Mouse (Mus musculus) lung, postnatal 14 days (tissue): ENCODE measurements around the gene Slfn2.

ENCODE experiments used
- DNase-seq: peaks from one replicate; pipeline ENCODE4 v3.0.0; 2021

Gene Slfn2

GRCm38 (mm10) chr11:83077714-83078422, 13.0 kb downstream of the Slfn2 start:
- peak; percentile 84 for DNase-seq

GRCm38 (mm10) chr11:83078423-83079140, 13.7 kb downstream of the Slfn2 start:
- DNase-seq: no peak

- no peak for DNase-seq
Measured at GRCm38 (mm10) chr11:83079487-83080199, 14.7 kb downstream of the Slfn2 start.

DNA sequence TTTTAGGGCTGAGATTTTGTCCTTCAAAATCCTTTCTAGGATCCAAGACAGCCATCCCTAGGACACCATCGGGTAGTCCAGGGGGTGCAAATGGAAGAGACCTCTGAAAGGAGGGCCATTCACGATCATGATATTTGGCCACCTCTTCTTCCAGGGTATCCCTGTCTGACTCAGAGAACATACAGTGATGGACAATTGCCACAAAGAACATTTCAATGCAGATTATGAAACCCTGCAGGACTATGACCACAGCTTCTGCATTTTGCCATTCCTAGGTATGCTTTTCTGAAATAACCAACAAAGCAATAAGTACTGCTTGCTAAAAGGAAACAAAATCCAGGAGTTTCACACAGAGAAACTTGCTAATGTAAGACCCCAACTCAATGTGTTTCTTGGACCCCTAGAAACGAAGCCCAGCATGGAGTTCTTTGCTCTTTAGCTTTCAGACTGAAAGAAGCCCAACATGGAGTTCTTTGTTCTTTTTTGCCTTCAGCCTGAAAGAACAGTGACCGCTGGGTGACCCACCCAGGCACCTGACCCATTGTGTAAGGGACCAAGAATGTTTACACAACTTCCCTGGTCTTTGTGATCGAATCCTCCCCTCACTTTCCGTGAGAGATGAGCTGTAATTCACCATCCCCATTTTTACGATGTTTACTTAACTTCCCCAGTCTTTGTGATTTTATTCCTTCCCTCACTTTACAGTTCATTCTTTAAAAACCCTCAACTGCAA, 18.0 kb downstream of the Slfn2 start:
- no peak for DNase-seq

GRCm38 (mm10) chr11:83084161-83084560, 19.2 kb downstream of the Slfn2 start:
- no peak for DNase-seq

DNA sequence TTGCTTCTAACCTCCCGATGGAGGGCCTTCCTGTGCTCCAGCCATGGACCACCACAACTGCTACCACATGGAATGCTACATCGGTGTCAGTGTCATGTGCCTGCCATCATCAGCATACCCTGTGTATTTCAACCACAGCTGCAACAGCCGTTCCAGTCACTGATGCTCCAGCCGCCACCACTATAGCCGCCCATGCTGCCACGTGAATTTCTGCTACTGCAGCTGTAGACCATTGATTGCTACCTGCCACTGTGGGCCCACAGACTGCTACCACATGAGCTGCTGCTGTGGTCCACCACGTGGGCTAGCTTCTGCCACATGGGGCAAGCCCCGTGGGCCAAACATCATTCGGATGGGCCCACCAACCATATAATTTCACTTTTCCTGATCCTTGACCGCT, 19.8 kb downstream of the Slfn2 start:
- DNase-seq: no peak

DNA sequence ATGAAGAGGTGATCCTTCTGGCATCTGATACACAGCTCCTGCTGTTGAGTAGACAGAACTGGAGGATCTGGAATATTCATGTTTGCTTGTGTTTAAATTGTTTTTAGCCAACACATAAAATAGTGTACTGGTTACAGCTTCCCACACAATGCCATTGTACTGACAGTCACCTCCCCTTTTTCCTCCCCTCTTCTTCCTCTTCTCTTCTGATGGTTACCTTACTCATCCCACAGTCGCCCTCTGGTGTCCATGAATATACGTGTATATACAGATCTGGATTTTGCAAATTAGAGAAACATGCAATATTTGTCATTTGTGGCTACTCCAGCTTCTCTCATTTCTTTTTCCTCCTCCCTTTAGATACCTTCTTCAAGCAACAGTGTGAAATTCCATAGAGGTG, 50.2 kb downstream of the Slfn2 start:
- DNase-seq: peak; percentile 64

- DNase-seq: no peak
Measured at GRCm38 (mm10) chr11:83116597-83117227, 51.8 kb downstream of the Slfn2 start, which contains the start of gene Slfn1. TSS of gene Slfn1 (plus strand) at chr11:83116849.

DNA sequence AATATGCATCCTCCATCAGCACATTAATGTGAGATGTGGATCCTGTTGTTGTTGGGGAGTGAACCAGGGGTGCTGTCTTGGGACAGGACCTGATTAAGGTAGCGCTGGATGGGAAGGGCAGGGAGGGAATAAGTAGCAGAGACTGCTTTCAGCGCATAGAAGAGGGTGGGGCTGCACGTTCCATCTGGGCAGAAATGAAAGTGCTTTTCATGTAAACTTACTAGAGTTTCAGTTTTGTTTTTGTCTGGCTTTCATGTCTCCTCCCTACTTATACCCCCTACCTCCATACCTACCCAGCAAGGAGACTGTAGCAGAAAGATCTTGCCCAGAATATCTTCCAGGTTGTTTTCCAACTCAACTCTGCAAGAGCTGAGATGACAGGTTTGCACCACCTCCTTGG, 53.1 kb downstream of the Slfn2 start:
- no peak for DNase-seq
